Mouse (Mus musculus) stomach, embryonic 14.5 days (tissue): ENCODE measurements around the gene Nexn. TPM values are rescaled to one million over a fixed set of nuclear protein-coding genes. Genes with fewer than 3 reads are reported as not detected.
"Not testable (repeated sequence)": the region's sequence is repeated elsewhere in the genome, so short reads cannot be mapped to it uniquely, and the experiment has no call there.

Experiments
- ATAC-seq: fragments of 200-750 bp; cut with Nextera tagmentation; 2 replicates; pipeline ENCODE4 v1.8.0; 2017; ENCODE audit warnings: low read depth, moderate TSS enrichment; ENCODE audit not compliant: insufficient number of reproducible peaks, insufficient read depth, low FRiP score
- H3K27ac ChIP-seq: fragments of 300-500 bp; sonication (generic); 2 replicates; pipeline ENCODE4 v1.5.1; 2014; ENCODE audit warnings: mild to moderate bottlenecking, low read length, moderate library complexity, mixed read lengths
- H3K27me3 ChIP-seq: fragments of 300-500 bp; sonication (generic); 2 replicates; pipeline ENCODE4 v1.6.1; 2014; ENCODE audit warnings: low read length, control low read depth, mixed read lengths; ENCODE audit not compliant: control insufficient read depth, insufficient read depth
- H3K36me3 ChIP-seq: fragments of 300-500 bp; sonication (generic); 2 replicates; pipeline ENCODE4 v1.6.1; 2014; ENCODE audit warnings: mild to moderate bottlenecking, control low read depth, low read length, moderate library complexity, mixed read lengths; ENCODE audit not compliant: control insufficient read depth, insufficient read depth
- H3K4me1 ChIP-seq: fragments of 300-500 bp; sonication (generic); 2 replicates; pipeline ENCODE4 v1.6.1; 2014; ENCODE audit warnings: low read length, control low read depth, mixed read lengths; ENCODE audit not compliant: control insufficient read depth, insufficient read depth
- H3K4me2 ChIP-seq: fragments of 300-500 bp; sonication (generic); replicated peaks from 2 replicates; pipeline ENCODE4 v1.6.1; 2014; ENCODE audit warnings: low read depth, low read length, control low read depth
- H3K4me3 ChIP-seq: fragments of 300-500 bp; sonication (generic); 2 replicates; pipeline ENCODE4 v1.5.1; 2014; ENCODE audit warnings: low read depth, low read length, control low read depth
- H3K9ac ChIP-seq: fragments of 300-500 bp; sonication (generic); replicated peaks from 2 replicates; pipeline ENCODE4 v1.6.1; 2014; ENCODE audit warnings: low read depth, mild to moderate bottlenecking, control low read depth, low read length, moderate library complexity, mixed read lengths
- H3K9me3 ChIP-seq: fragments of 300-500 bp; sonication (generic); 2 replicates; pipeline ENCODE4 v1.6.1; 2016; ENCODE audit warnings: low read depth, low read length, control low read depth; ENCODE audit not compliant: control insufficient read depth
- WGBS: fragments of 180-500 bp; shearing (Covaris S2); extraction: QIAGEN DNeasy Blood & Tissue Kit; methylation state at CpG from one replicate; pipeline ENCODE4 v1.1.7; 2014; 5-methylcytosine and 5-hydroxymethylcytosine counted together
- polyA plus RNA-seq: library from polyadenylated mRNA; unstranded; fragments of >200 nt; fragmentation: Nextera tagmentation; extraction: Ambion mirVana; gene quantifications from 2 replicates; pipeline ENCODE4 v1.2.1, GENCODE M21; 2014

Gene Nexn
- polyA plus RNA-seq, 1 experiment from 2014 or later: 47.8 TPM

GRCm38 (mm10) chr3:152261436-152261835 lies 4.7 kb downstream of the Nexn start:
- H3K27me3 ChIP-seq: no peaks in the 10 kb centered on the region
- H3K27ac ChIP-seq: no peak overlapping the region
- no peak overlapping the region for H3K4me2 ChIP-seq
- H3K9ac ChIP-seq: 0 out of 2 replicates have a peak overlapping the region, but pooled peaks have one; percentile 10
- H3K9me3 ChIP-seq: no peaks in the 10 kb centered on the region
- peaks cover 11% of the 10 kb centered on the region; the same call in 1 of the 2 replicates for H3K4me1 ChIP-seq
- ATAC-seq: no peak
- 58% methylated on average over 8 of the region's 8 CpGs for WGBS
- no peaks in the 10 kb centered on the region for H3K36me3 ChIP-seq
- no peak overlapping the region for H3K4me3 ChIP-seq

GRCm38 (mm10) chr3:152260362-152260761 lies 5.8 kb downstream of the Nexn start:
- H3K4me1 ChIP-seq: 0 out of 2 replicates have a peak, but pooled peaks cover 7% of the 10 kb centered on the region
- H3K4me2 ChIP-seq: no peak overlapping the region
- H3K27ac ChIP-seq: no peak overlapping the region
- H3K36me3 ChIP-seq: no peaks in the 10 kb centered on the region
- H3K27me3 ChIP-seq: no peaks in the 10 kb centered on the region
- H3K4me3 ChIP-seq: no peak overlapping the region
- no peak overlapping the region for H3K9ac ChIP-seq
- no peak for ATAC-seq
- no peaks in the 10 kb centered on the region for H3K9me3 ChIP-seq
- WGBS: 97% methylated on average over 1 of the region's 1 CpGs

GRCm38 (mm10) chr3:152259409-152259808 lies 6.7 kb downstream of the Nexn start:
- not testable (repeated sequence) for H3K36me3 ChIP-seq, H3K4me1 ChIP-seq, H3K27ac ChIP-seq, H3K9me3 ChIP-seq, H3K4me2 ChIP-seq, H3K27me3 ChIP-seq, H3K9ac ChIP-seq, ATAC-seq, H3K4me3 ChIP-seq
- 34% methylated on average over 7 of the region's 9 CpGs for WGBS

- Histone ChIP-seq H3K9me3 (no peaks in the 10 kb centered on the region), H3K27ac (no peak overlapping the region)
- ATAC-seq: no peak
Measured at GRCm38 (mm10) chr3:152257528-152257927, 8.6 kb downstream of the Nexn start.

GRCm38 (mm10) chr3:152250487-152250886 lies 15.7 kb downstream of the Nexn start:
- Histone ChIP-seq H3K36me3 (no peaks in the 10 kb centered on the region), H3K4me2 (no peak overlapping the region), H3K4me3 (no peak overlapping the region), H3K9ac (no peak overlapping the region), H3K9me3 (no peaks in the 10 kb centered on the region), H3K27ac (no peak overlapping the region), H3K27me3 (no peaks in the 10 kb centered on the region), H3K4me1 (no peaks in the 10 kb centered on the region)
- ATAC-seq: no peak
- 87% methylated on average over 1 of the region's 1 CpGs for WGBS

More at GRCm38 (mm10) chr3:152257528-152257927, 8.6 kb downstream of the Nexn start:
- no peaks in the 10 kb centered on the region for H3K36me3 ChIP-seq
- 0 out of 2 replicates have a peak, but pooled peaks cover 7% of the 10 kb centered on the region for H3K4me1 ChIP-seq
- H3K9ac ChIP-seq: no peak overlapping the region
- H3K4me3 ChIP-seq: no peak overlapping the region
- H3K4me2 ChIP-seq: no peak overlapping the region
- H3K27me3 ChIP-seq: no peaks in the 10 kb centered on the region
- 83% methylated on average over 3 of the region's 3 CpGs for WGBS

GRCm38 (mm10) chr3:152247708-152248107 lies 18.4 kb downstream of the Nexn start:
- H3K4me2 ChIP-seq: no peak overlapping the region
- no peaks in the 10 kb centered on the region for H3K4me1 ChIP-seq
- 90% methylated on average over 12 of the region's 12 CpGs for WGBS
- no peak overlapping the region for H3K4me3 ChIP-seq
- H3K9me3 ChIP-seq: no peaks in the 10 kb centered on the region
- no peak overlapping the region for H3K27ac ChIP-seq
- no peaks in the 10 kb centered on the region for H3K27me3 ChIP-seq
- H3K9ac ChIP-seq: no peak overlapping the region
- no peak for ATAC-seq
- H3K36me3 ChIP-seq: no peaks in the 10 kb centered on the region

- Histone ChIP-seq H3K4me1 (no peaks in the 10 kb centered on the region), H3K9me3 (no peaks in the 10 kb centered on the region), H3K4me3 (no peak overlapping the region), H3K27me3 (no peaks in the 10 kb centered on the region), H3K9ac (no peak overlapping the region), H3K27ac (no peak overlapping the region), H3K36me3 (peaks cover 3% of the 10 kb centered on the region; the same call in 1 of the 2 replicates), H3K4me2 (no peak overlapping the region)
- no peak for ATAC-seq
- 73% methylated on average over 5 of the region's 5 CpGs for WGBS
Measured at GRCm38 (mm10) chr3:152245273-152245910, 20.8 kb downstream of the Nexn start.

- H3K27me3 ChIP-seq: no peaks in the 10 kb centered on the region
- H3K4me1 ChIP-seq: no peaks in the 10 kb centered on the region
- ATAC-seq: no peak
- no peak overlapping the region for H3K4me2 ChIP-seq
- 76% methylated on average over 4 of the region's 4 CpGs for WGBS
- peaks cover 6% of the 10 kb centered on the region for H3K36me3 ChIP-seq
- H3K4me3 ChIP-seq: no peak overlapping the region
- H3K9ac ChIP-seq: no peak overlapping the region
- no peaks in the 10 kb centered on the region for H3K9me3 ChIP-seq
- H3K27ac ChIP-seq: no peak overlapping the region
Measured at GRCm38 (mm10) chr3:152243304-152243703, 22.8 kb downstream of the Nexn start.

- no peak overlapping the region for H3K4me2 ChIP-seq
- WGBS: 55% methylated on average over 3 of the region's 3 CpGs
Measured at GRCm38 (mm10) chr3:152241098-152241497, 25.1 kb downstream of the Nexn start.

More at GRCm38 (mm10) chr3:152241098-152241497, 25.1 kb downstream of the Nexn start:
- Histone ChIP-seq H3K36me3 (peaks cover 12% of the 10 kb centered on the region), H3K4me3 (no peak overlapping the region), H3K9me3 (no peaks in the 10 kb centered on the region), H3K27ac (no peak overlapping the region), H3K9ac (no peak overlapping the region), H3K27me3 (no peaks in the 10 kb centered on the region), H3K4me1 (no peaks in the 10 kb centered on the region)
- ATAC-seq: no peak
